Mouse (Mus musculus) forebrain, embryonic 11.5 days (tissue): Measurements from ENCODE around the gene Rheb. TPM values are rescaled to one million over a fixed set of nuclear protein-coding genes. Genes with fewer than 3 reads are reported as not detected.
"Not testable (repeated sequence)": the region's sequence is repeated elsewhere in the genome, so short reads cannot be mapped to it uniquely, and the experiment has no call there.

Experiments
- ATAC-seq: fragments of 200-750 bp; cut with Nextera tagmentation; replicated peaks from 2 replicates; pipeline ENCODE4 v1.8.0; 2017; ENCODE audit warnings: moderate TSS enrichment; ENCODE audit not compliant: low FRiP score
- DNase-seq: peaks from one replicate; pipeline ENCODE4 v3.0.0-alpha.2; 2017; ENCODE audit warnings: low spot score
- H3K27ac ChIP-seq: fragments of 300-500 bp; sonication (generic); 2 replicates; pipeline ENCODE4 v1.5.1; 2014; ENCODE audit warnings: low read depth, low read length
- H3K27me3 ChIP-seq: fragments of 300-500 bp; sonication (generic); 2 replicates; pipeline ENCODE4 v1.6.1; 2014; ENCODE audit warnings: mild to moderate bottlenecking, low read length, mixed read lengths; ENCODE audit not compliant: control insufficient read depth, insufficient read depth
- H3K36me3 ChIP-seq: fragments of 300-500 bp; sonication (generic); 2 replicates; pipeline ENCODE4 v1.6.1; 2014; ENCODE audit warnings: mild to moderate bottlenecking, low read length, moderate library complexity, mixed read lengths; ENCODE audit not compliant: control insufficient read depth, insufficient read depth
- H3K4me1 ChIP-seq: fragments of 300-500 bp; sonication (generic); replicated peaks from 2 replicates; pipeline ENCODE4 v1.6.1; 2014; ENCODE audit warnings: low read length, mixed read lengths; ENCODE audit not compliant: control insufficient read depth, insufficient read depth
- H3K4me2 ChIP-seq: fragments of 300-500 bp; sonication (generic); 2 replicates; pipeline ENCODE4 v1.6.1; 2014; ENCODE audit warnings: low read depth, mild to moderate bottlenecking, low read length, moderate library complexity, mixed read lengths; ENCODE audit not compliant: severe bottlenecking
- H3K4me3 ChIP-seq: fragments of 300-500 bp; sonication (generic); 2 replicates; pipeline ENCODE4 v1.5.1; 2014; ENCODE audit warnings: low read depth, low read length
- H3K9ac ChIP-seq: fragments of 300-500 bp; sonication (generic); 2 replicates; pipeline ENCODE4 v1.6.1; 2014; ENCODE audit warnings: low read length
- H3K9me3 ChIP-seq: fragments of 300-500 bp; sonication (generic); 2 replicates; pipeline ENCODE4 v1.6.1; 2016; ENCODE audit warnings: low read length, mixed read lengths; ENCODE audit not compliant: control insufficient read depth
- WGBS: fragments of 180-500 bp; shearing (Covaris S2); extraction: QIAGEN DNeasy Blood & Tissue Kit; methylation state at CpG from one replicate; pipeline ENCODE4 v1.1.7; 2014; 5-methylcytosine and 5-hydroxymethylcytosine counted together
- polyA plus RNA-seq: library from polyadenylated mRNA; unstranded; fragments of >200 nt; fragmentation: Nextera tagmentation; extraction: Ambion mirVana; gene quantifications from 2 replicates; pipeline ENCODE4 v1.2.1, GENCODE M21; 2014

The Rheb gene
- polyA plus RNA-seq, 1 experiment from 2014 or later: 202 TPM

- ATAC-seq: no peak
- H3K27me3 ChIP-seq: no peaks in the 10 kb centered on the region
- H3K4me2 ChIP-seq: no peak overlapping the region
- no peak overlapping the region for H3K9ac ChIP-seq
- H3K4me3 ChIP-seq: no peak overlapping the region
- H3K9me3 ChIP-seq: no peaks in the 10 kb centered on the region
- H3K36me3 ChIP-seq: no peaks in the 10 kb centered on the region
- WGBS: 98% methylated on average over 2 of the region's 2 CpGs
- no peaks in the 10 kb centered on the region for H3K4me1 ChIP-seq
- no peak for DNase-seq
- H3K27ac ChIP-seq: no peak overlapping the region
Measured at GRCm38 (mm10) chr5:24827173-24827572, 15.3 kb downstream of the Rheb start.

DNA sequence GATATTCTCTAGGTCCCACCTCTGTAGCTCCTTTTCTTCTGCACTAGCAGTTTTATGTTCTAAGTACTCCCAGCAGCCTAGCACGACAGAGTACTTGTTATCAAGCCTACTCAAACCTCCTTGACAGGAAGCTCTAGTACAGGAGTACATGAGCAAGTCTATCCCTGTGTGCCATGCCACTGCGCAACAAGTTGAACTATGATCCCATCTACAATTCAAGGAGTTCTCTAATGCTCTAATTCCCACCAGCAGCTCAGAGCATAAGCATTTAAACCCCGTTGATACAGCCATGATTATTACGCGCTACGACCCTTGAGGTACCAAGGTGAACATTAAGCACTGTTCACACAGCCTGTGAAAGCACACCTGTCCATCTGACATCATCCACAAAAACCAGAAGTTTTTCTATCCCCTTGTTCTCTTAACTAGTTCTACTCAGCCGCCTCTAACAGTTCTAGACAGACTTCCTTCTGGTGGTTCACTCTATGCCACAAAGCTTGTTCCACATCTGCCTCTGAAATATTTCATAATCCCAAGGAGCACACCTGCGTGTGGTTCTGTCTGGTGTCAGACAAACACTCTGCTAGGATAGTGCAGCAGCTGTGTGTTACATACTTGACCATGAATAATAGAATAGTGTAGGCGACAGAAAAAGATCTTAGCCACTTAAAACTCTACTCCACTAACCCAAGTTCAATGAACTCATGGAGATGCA lies 16.2 kb downstream of the Rheb start:
- Histone ChIP-seq H3K27me3 (no peaks in the 10 kb centered on the region), H3K9ac (no peak overlapping the region), H3K9me3 (no peaks in the 10 kb centered on the region), H3K4me2 (no peak overlapping the region), H3K36me3 (no peaks in the 10 kb centered on the region), H3K4me3 (no peak overlapping the region), H3K4me1 (no peaks in the 10 kb centered on the region), H3K27ac (no peak overlapping the region)
- no peak for ATAC-seq
- no peak for DNase-seq
- WGBS: 92% methylated on average over 9 of the region's 9 CpGs

GRCm38 (mm10) chr5:24825365-24826055 lies 16.9 kb downstream of the Rheb start:
- Histone ChIP-seq H3K4me3 (no peak overlapping the region), H3K27me3 (no peaks in the 10 kb centered on the region), H3K27ac (no peak overlapping the region), H3K36me3 (no peaks in the 10 kb centered on the region), H3K9ac (no peak overlapping the region), H3K4me2 (no peak overlapping the region), H3K4me1 (no peaks in the 10 kb centered on the region), H3K9me3 (no peaks in the 10 kb centered on the region)
- DNase-seq (no peak), ATAC-seq (no peak)
- 91% methylated on average over 4 of the region's 4 CpGs for WGBS

DNA sequence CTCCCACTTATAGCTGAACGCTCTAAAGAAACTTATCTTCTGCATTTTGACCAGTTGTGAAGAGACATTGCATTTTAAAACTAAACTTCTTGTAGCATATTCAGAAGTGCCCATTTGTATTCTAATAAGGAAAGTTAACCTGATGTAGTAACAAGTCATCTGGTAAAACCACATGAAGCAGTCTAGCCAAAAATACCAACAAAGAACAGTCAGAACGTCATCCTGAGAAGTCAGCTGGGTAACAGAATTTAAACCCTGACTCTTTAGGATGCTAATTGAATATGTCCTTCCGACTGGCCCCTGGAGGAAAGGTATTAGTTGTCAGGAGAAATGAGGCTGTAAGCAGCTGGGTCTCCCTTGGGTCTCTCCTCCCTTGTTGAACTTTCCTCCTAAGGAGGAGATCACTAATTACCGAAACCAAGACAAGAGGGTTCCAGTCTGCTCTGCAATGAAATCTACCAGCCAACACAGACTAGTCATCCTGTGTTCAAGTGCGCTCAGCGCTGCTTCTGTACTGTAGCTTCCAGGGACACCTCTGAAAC lies 18.5 kb downstream of the Rheb start:
- no peak for DNase-seq
- no peaks in the 10 kb centered on the region for H3K4me1 ChIP-seq
- H3K9ac ChIP-seq: no peak overlapping the region
- WGBS: 87% methylated on average over 6 of the region's 6 CpGs
- no peaks in the 10 kb centered on the region for H3K36me3 ChIP-seq
- no peak for ATAC-seq
- no peak overlapping the region for H3K4me2 ChIP-seq
- H3K27ac ChIP-seq: no peak overlapping the region
- H3K4me3 ChIP-seq: no peak overlapping the region
- H3K9me3 ChIP-seq: no peaks in the 10 kb centered on the region
- no peaks in the 10 kb centered on the region for H3K27me3 ChIP-seq

GRCm38 (mm10) chr5:24822781-24823180 lies 19.6 kb downstream of the Rheb start:
- Histone ChIP-seq H3K4me2 (no peak overlapping the region), H3K4me1 (no peaks in the 10 kb centered on the region), H3K9ac (no peak overlapping the region), H3K4me3 (no peak overlapping the region), H3K9me3 (no peaks in the 10 kb centered on the region), H3K27me3 (no peaks in the 10 kb centered on the region), H3K27ac (no peak overlapping the region), H3K36me3 (no peaks in the 10 kb centered on the region)
- WGBS: 83% methylated on average over 3 of the region's 3 CpGs
- no peak for DNase-seq
- ATAC-seq: no peak

GRCm38 (mm10) chr5:24822231-24822630 lies 20.2 kb downstream of the Rheb start:
- not testable (repeated sequence) for H3K36me3 ChIP-seq, H3K4me3 ChIP-seq, DNase-seq, H3K27ac ChIP-seq, H3K9ac ChIP-seq, ATAC-seq, H3K4me2 ChIP-seq, H3K4me1 ChIP-seq, H3K27me3 ChIP-seq, H3K9me3 ChIP-seq
- 91% methylated on average over 3 of the region's 3 CpGs for WGBS

GRCm38 (mm10) chr5:24821403-24821841 lies 21.0 kb downstream of the Rheb start:
- H3K36me3 ChIP-seq: peaks cover 3% of the 10 kb centered on the region; the same call in 1 of the 2 replicates
- no peak overlapping the region for H3K4me2 ChIP-seq
- H3K4me3 ChIP-seq: no peak overlapping the region
- H3K4me1 ChIP-seq: no peaks in the 10 kb centered on the region
- no peaks in the 10 kb centered on the region for H3K9me3 ChIP-seq
- H3K27me3 ChIP-seq: no peaks in the 10 kb centered on the region
- ATAC-seq: no peak
- 91% methylated on average over 3 of the region's 3 CpGs for WGBS
- no peak for DNase-seq
- H3K27ac ChIP-seq: no peak overlapping the region
- no peak overlapping the region for H3K9ac ChIP-seq

GRCm38 (mm10) chr5:24820627-24821026 lies 21.8 kb downstream of the Rheb start:
- Histone ChIP-seq H3K4me2 (no peak overlapping the region), H3K4me3 (no peak overlapping the region), H3K9ac (no peak overlapping the region), H3K9me3 (no peaks in the 10 kb centered on the region), H3K36me3 (peaks cover 3% of the 10 kb centered on the region; the same call in 1 of the 2 replicates), H3K4me1 (no peaks in the 10 kb centered on the region), H3K27ac (no peak overlapping the region), H3K27me3 (no peaks in the 10 kb centered on the region)
- DNase-seq: no peak
- ATAC-seq: no peak
- 85% methylated on average over 5 of the region's 5 CpGs for WGBS
